Mouse (Mus musculus) kidney, adult 18-20 months (tissue): Measurements from ENCODE around the gene Mpv17l2.

Experiments
- DNase-seq: peaks from one replicate; pipeline ENCODE4 v3.0.0; 2021

Mpv17l2 gene

DNA sequence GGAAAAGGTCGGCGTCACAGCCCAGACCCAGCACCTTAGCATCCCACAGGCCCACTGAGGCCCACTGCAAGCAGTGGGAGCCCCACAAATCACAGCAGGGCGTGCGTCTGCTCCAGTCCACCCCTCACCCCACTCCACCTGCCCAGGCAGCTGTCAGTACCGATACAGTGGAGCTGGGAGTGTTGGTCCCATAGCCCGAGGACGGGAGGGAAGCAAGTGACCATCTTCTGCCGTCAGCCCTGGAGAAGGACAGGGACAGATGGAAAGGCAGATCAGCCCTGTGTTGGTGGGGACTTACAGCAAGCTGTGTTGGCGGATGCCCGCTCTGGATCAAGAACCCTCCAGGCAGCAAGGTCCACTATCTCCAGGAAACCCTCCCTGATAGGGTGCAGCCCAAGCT lies 28.3 kb upstream of the Mpv17l2 start:
- no peak for DNase-seq

DNA sequence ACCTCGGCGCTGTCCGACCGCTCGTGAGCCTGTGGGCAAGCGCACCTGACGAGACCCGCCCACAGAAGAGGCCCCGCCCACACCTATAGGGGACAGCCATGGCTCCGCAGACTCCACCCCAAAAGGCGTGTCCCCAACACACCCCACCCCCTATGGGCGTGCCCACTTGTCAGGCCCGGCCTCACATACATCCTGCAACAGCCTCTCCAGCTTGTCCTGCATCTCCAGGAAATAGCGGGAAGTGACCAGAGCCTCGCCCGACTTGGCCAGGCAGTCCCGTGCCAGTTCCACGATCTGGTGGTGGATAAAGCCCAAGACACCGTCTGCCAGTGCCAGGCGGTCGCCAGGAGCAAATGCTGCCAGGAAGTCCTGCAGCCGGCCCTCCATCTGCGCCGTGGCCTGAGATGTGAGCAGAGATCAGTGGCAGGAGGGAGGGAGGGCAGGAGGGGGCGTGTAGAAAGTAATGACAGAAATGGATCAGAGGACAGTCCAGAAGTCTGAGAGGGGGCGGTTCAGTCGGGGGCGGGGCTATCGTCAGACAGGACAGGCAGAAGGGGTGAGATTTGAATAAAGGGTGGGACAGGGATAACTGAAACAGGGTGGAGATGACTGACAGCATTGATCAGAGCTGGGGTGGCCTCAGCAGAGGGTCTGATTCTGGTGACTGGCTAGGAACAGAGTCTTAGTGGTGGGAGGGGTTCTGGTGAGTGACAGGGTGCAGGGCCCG lies 27.4 kb upstream of the Mpv17l2 start:
- peak; percentile 42 for DNase-seq

DNA sequence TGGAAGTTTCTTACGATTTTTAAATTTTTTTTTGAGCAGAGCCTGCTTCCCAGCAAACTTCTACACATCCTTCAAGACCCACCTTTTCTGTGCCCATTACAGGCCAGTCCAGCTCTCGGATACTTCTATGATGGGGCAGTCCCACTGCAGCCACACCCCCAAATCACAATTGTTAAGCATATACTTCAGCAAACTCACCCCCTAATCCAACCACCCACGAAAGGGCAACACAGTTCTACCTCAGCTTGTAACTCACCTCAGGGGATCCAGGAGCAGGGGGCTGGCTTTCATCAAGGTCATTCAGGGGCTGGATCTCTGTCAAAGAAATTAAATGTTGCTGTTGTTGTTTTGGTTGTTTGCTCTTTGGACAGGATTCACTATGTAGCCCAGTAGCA lies 26.3 kb upstream of the Mpv17l2 start:
- DNase-seq: no peak

DNA sequence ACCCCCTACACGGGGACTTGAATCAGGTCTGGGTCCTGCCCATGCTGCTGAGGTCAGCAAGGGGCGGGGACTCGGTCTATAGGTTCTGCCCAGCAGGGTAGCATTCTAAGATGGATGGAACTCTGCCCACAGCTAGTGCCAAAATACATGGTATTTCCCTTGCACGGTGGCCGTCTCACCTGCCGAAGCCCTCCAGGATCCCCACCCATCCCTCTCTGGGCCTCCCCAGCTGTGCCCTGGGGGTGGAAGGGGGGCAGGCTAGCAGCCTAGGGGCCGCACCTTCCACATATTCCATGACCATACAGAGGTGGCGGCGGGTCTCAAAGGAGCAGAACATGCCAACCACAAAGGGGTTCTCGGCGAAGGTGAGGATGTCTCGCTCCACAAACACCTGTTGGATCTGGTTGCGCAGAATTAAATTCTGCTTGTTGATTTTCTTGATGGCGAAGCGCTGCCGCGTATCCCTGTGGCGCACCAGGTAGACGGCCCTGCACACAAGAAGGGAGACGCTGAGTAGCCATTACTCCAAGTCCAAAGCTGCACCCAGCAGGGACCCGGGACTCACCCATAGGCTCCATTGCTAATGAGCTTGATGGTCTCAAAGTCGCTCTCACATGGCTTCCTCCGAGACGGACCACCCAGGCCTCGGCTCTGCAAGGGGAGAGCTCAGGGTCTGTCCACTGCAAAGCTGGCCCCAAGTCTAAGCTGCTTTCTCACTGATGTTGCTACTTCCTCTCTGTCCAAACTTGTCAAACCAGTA lies 25.7 kb upstream of the Mpv17l2 start:
- DNase-seq: no peak

DNA sequence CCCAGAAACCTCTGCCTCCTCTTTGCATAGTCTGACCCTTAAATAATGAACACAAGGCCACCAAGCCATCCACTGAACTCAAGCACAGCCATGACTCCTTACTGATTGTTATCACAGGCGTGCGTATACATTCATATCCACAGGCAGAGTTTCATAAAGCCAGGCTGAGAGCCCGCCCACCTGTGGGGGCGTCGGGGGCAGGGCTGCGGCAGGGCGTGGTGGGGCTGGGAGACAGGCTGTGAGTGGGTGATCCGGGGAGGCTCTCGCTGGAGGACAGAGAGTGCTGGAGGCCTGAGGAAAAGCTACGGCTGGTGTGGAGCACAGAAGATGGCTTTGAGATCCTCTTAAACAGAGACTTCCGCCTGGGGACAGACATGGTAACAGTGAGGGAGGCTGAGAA lies 19.3 kb upstream of the Mpv17l2 start:
- no peak for DNase-seq

DNA sequence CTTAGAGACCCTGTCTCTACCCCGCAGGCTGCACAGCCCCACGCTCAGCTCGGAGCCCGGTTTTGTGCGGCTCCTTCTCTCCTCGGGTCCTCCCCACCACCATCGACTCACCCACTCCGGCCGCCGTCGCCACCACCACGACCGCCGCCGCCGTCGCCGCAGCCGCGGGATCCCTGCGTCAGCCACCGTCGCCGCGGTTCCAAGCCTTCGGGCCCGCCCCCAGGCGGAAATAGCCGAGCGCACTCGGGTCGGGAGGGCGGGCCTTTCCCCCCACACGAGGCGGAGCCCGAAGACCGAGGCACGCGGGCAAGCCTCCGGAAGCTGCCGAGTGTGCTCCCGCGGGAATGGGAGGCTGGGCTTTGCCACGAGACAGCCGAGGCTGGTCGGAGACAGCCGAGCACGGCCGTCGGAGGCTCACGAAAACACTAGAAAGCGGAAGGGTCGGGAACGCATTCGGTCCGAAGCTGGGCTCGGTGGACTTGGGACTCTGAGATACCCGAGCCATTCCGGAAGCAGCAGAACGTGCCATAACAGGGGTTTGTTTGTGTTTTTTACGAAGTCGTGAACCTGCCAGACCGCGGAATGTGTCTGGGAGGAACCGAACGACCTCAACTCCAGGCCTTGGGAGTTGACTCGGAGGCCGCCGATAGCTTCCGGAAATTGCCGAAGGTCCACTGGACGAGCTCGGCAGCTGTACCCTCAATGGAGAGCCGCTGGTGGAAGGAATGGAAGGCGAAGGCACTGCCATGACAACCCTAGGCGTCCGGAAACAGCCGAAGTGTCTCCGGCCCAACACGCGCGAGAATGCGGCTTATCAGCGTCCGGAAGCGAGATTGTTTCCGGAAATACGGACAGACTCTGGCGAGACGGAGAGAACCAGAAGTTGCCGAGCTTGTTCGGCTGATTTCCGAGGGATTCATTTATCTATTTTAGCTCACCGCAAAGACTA lies 16.0 kb upstream of the Mpv17l2 start, which contains the start of gene Pik3r2:
Gene Pik3r2 (minus strand): TSS at position 218 of the 949 bp plus-strand sequence.
- DNase-seq: peak; percentile 98

DNA sequence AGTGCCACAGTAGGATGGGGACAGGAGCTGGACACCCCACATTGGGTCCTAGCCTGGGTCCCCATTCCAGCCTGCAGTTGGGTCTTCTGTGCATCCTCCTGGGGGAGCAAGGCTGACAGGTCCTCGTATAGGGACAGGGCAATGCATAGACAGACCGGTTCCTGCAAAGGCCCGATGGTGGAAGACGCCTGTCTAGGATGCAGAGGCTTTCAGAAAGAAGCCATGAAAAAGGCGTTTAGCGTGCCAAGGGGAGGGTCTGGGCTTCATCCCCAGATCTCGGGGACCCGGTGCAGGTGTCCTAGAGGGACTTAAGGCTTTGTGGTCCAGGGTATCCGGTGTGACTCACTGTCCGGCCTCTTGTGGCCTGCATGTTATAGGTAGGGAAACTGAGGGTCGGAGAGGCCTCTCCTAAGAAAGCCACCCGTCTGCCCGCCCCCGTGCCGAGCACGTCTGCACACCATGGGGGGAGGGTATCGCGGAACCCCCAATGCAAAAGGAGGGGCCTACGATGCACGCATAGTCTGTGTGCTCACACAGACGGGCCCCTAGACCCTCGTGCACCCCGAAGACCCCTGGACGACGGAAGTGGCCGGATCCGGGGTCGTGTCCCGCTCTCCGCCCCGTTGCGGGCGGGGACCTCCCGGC lies 15.2 kb upstream of the Mpv17l2 start:
- DNase-seq: no peak

DNA sequence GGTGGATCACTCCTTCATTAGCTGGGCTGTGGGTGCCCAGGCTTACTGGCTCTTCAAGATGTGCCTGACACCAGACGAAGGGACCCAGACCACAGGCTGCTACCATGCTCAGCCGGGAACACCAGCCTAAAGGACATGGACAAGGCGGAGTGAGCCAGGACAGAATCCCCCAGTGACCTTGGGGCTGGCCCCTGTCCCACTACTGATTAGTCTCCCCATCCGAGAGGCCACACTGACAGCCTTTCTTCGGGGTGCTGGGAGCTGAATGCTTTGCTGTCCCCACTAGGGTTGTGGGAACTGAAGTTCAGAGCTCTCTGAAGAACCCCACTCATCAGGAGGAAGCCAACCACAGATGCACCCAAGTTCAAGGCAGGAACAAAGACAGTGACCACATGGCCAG lies 14.5 kb upstream of the Mpv17l2 start:
- DNase-seq: no peak

DNA sequence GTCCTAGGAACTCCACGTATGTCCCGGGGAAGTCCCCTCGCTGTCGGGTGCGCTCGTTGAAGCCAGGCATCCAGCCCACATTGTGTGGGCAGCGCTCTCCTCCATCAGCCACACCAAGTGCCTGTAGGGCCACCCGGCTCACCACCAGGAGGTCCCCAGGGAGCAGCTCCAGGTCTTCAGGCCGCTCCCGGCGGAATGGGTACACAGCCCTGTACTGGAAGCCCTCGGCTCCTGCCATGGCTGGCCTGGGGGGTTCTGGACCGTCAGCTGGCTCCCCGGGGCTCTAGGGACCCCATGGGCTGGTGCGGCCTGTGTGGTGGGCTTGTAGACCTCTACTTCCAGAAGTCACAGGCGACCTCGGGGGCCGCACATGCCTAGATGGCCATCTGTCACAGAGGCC lies 14.0 kb upstream of the Mpv17l2 start:
- DNase-seq: no peak

DNA sequence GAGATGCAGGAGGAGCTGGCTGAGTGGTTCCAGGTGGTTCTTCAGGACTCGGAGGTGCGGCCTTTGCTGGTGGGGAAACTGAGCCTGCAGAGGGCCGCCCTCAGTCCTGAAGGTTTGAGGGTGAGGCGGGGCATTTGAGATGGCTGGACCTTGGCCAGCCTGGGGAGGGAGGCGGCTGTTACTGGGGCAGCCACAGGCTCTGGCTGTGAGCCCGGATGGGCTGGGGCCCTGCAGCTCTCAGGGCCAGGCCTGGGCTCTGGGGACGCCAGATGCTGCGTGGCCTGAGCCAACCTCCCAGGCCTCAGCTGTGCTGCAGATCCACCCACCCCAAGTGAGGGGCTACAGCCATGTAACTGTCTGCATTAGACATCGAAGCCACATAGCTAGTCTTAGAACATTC lies 13.1 kb upstream of the Mpv17l2 start:
- peak; percentile 81 for DNase-seq

DNA sequence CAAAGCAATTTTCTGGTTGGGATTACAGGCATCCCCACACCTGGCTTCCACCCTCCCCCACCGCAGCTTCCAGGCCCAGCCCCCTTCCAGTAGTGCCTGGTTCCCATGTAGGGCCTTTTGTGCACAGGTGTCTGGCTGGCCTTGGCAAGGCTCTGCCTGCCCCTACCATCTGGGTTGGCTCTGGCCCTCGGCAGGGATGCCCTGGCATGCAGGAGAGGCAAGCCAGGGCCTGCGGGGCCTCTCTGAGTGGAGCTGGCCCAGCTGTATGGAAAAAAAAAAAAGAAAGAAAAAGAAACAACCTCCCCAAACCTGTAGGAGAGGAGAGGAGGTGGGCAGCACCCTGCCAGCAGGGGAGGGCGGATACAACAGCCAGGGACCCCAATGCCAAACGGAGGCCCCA lies 12.7 kb upstream of the Mpv17l2 start:
- no peak for DNase-seq

DNA sequence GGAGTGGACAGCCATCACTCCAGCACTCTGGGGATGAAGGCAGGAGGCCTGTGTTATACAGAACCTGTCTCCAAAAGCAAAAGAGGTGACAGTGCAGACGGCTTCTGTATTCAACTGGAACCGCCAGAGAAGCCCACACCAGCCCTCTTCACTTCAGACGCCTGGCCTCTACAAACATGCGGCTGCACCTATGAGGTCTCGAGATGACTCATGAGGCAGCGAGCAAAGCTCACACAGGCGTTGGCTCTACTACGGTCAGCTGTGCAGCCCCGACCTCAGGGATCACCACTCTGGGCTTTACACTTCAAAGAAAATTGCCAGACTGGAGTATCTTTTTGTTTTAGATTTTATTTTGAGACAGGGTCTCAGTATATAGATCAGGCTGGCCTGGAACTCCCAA lies 12.1 kb upstream of the Mpv17l2 start:
- no peak for DNase-seq

DNA sequence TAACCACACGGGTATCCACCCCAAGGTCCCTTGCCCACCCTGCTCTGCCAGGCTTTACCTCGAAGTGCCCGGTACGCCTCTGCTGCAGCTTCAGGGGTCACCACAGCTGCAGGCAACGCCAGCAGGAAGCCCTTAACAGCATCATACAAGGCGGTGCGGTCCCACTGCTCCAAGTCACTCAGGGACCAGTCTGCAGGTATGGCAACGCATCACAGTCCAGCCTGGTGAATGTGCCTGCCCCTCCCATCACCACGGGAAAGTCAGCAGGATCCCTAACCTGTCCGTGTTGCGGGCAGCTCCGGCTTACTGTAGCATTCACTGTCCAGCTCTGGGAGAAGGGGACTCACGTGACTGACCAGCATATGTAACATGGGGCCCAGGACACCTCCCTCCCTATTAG lies 11.3 kb upstream of the Mpv17l2 start:
- DNase-seq: no peak

DNA sequence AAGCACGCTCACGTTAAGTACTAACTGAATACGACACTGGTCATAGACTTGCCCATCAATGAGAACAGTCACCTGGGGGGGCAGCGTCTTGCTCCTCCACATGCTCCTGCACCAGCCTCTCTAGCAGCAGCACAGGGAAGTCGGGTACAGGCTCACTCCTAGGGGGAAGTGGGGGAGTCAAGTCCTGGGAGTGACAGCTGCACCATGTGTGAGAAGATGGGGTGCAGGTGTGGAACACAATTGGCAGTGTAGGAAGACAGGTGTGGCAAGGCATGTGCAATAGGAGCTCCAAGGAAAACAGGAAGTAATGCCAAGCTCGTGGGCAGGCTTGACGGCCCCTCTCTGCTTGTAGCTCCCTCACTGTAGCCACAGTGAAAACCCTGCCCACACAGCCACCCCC lies 10.5 kb upstream of the Mpv17l2 start:
- DNase-seq: no peak

DNA sequence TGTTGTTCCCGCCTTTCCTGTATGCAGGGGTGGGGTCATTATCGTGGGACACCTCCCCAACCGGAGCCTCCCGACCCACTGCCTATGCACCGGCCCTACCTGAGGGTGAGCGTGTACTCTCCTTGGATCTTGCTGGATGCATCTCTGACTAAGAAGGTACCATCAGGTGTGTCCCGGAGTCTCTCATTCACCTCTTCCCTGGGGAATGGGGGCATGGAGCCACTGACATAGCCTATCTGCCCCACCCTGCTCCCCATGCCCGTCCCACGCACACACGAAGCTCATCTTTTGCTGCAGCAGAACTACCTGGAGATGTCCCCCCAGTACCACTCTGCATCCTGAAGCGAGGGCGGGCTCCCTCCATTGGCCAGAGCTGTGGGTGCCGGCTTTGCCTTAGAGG lies 10.0 kb upstream of the Mpv17l2 start:
- DNase-seq: no peak

DNA sequence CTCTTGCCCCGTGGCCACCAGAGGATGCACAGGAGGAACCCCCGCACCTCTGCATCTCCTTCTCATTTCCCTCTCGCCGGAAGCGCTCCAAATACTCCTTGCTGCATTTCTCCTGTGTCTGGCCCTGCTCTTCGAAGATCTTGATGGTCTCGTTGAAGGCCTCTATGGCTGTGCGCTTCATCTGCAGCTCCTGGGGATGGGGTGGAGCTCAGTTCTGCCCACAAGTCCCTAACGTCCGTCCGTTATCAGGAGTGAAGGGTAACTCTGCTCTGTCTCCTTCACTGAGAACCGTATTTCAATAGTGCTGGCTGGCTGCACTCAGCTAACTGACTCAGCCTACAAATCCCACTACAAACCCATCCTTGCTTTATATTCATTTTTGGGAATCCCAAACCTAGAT lies 9.1 kb upstream of the Mpv17l2 start:
- DNase-seq: no peak

DNA sequence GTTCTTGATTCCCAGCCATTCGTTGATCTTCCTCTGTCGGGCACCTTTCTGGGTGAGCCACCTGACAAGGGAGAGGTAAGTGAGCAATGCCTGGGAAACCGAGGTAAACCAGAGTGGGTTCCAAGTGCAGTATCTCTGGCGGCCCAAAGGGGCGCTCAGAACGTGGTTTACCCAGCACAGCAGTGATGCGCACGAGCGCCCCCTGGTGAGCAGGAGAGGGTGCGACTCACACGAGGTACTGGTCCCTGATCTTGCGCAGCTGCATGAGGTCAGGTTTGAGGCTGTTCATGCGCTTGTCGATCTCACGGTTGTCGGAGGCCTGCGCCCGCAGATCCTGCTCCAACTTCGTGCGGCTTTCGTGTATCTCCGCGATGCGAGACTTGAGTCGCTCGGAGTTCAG lies 8.6 kb upstream of the Mpv17l2 start:
- DNase-seq: peak; percentile 95

DNA sequence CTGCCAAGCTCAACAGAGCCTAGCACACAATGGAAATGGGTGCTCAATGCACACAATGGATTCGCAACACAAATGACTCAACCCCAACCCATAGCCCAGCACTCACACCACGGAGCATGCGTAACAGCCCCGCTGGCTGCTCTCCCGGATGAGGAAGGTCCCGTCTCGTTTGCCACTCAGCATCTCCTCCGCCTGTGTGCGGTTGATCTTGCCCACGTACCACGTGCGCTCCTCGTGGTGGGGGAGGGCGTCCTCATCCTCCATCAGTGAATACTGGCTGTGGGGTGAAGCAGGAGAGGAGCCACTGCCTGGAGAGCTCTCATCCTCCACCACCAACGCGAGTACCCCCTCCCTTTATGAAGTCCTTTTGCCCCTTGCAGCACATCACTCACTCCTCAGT lies 8.2 kb upstream of the Mpv17l2 start:
- DNase-seq: no peak

DNA sequence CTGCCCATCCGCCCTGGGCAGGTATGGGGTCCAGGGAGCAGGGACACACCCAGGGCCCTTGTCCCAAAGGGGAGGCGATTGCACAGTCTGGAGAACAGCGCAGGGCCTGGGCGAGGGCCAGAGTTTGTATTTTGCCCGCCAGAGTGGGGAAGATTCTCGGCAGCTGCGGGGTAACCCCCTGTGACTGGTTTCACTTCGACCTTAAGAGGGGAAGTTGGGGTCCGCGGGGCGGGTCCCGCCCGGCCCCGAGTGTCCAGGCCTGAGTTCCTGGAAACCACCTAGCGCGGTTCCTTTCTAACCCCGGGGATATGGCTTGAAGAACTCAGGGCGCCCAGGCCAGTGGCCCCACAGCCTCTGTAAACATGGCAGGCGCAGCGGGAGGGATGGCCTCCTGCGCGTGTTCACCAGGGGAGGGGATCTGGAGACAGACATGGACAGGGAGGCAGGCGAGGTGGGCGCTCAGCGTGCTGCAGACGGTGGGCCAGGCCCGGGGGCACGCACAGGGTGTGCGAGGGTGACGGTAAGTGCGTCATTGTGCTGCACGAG lies 7.6 kb upstream of the Mpv17l2 start:
- DNase-seq: no peak

DNA sequence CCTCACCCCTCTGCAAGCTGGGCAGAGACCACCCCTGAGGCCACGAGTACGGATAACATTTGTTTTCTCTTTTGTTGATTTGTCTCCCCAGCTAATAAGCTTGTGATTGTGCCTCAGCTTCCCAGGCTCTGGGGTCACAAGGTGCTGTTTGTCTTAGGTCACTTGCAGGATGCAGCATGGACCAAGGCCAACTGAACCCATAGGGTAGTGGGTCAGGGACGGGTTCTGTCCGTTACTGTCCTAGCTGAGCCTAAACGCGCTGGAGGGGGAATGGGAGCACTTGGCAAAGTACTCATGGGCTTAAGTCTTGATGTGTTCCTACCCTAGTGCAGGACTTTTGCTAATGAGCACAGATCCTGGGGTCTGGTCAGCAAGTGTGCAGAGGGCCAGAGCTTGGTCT lies 6.8 kb upstream of the Mpv17l2 start:
- DNase-seq: no peak

DNA sequence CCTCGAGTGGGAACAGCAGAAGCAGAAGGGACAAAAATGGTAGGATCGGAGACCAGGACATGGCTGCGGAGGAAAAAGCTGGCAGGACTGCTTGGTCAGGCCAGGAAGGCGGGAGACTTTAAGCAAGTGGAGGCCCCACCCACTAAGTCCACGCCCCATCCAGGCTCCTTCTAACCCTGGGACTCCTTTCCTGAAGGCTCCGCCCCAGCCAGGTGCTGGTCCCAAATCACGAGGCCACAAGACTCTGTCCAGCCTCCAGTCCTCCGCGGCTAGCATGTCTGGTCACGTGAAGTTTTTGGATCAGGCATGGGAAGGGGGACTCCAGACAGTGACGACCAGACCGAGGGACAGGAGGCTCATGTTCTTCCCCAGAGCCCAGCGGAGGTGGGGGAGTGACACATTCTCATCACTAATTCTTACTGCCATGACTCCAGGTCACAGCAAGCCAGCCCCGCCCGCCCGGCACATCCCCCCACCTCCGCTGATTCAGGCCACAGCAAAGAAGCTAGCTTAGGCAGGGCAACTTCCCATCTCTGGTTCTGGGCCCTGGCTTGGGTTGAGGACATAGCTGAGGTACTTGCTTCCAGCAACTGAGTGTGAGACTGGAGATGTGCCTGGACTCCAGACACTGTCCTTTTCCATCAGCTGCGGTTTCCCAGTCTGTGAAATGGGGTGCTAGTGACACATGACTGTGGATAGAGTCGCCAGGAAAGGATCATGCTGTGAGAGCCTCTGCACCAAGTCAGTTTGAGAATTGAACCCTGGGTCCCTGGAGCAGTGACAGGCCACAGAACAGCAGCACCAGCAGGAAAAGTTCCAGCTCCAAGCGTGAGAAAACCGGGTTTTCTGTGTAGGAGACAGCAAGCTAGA lies 6.1 kb upstream of the Mpv17l2 start:
- peak; percentile 91 for DNase-seq
